Mouse (Mus musculus): ENCODE results near the gene Sh3gl2.

The Sh3gl2 gene

GRCm38 (mm10) chr4:85232386-85233381 is 27.8 kb downstream of the Sh3gl2 start:
- no peak for DNase-seq

GRCm38 (mm10) chr4:85241675-85242074 is 36.7 kb downstream of the Sh3gl2 start:
- DNase-seq = no peak

DNA sequence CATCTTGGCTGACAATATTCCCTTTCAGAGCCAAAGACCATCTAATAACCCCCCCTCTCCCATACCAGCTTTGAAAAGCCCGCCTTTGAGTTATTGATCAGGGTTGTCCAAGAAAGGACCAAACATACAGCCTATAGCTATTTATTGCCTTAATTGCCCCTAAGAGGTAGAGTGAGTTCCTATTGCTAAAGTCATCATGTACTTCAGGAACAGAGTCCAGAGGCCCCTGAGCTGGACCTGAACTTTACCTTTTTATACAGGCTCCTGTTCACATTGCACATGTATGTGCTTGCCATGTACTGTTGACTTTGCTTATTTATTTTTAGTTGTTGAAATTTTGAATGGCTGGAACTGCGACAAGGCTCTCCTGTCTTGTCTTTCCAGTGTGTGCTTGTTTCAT is 37.6 kb downstream of the Sh3gl2 start:
- no peak for DNase-seq

DNA sequence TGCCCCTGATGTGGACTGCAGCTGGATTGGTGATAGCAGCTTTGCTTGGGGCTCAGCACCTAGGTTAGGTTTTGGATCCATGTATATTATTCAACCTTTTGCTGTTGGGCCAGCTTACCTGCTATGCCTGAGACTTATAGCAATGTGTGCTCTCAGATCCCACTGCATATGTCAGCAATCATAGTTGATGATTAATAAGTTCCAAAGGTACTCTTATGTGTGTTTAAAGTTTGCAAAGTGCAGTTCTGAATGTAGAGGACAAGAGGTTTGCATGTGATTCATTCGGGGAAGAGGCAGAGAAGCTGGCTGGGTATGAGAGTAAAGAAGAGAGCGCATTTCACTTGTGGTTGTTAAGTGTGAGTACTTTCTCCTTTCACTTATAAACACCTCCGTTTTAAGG is 43.7 kb downstream of the Sh3gl2 start:
- no peak for DNase-seq

GRCm38 (mm10) chr4:85250271-85250670 is 45.3 kb downstream of the Sh3gl2 start:
- no peak for DNase-seq

DNA sequence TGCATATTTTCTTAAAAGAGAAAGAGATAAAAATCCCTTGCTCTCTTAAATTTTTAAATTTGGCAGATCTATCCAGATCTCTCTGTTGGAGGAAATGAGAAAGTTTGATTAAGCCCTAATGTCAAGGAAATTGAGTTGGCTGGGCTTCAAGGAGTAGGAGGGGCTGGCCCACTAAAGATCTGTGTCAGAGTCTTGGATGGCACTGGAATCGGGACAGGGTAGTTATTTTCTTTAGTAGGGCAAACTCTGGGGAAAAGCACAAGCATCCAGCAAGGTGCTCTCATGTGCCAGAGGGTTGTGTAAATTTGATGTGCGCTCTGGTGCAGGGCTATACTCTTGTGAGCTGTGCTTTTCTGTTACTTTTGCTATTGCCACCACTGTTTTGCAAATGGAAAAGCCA is 45.9 kb downstream of the Sh3gl2 start:
- no peak for DNase-seq

- no peak for DNase-seq
These were observed 51.0 kb downstream of the Sh3gl2 start for GRCm38 (mm10) chr4:85255771-85256389.

DNA sequence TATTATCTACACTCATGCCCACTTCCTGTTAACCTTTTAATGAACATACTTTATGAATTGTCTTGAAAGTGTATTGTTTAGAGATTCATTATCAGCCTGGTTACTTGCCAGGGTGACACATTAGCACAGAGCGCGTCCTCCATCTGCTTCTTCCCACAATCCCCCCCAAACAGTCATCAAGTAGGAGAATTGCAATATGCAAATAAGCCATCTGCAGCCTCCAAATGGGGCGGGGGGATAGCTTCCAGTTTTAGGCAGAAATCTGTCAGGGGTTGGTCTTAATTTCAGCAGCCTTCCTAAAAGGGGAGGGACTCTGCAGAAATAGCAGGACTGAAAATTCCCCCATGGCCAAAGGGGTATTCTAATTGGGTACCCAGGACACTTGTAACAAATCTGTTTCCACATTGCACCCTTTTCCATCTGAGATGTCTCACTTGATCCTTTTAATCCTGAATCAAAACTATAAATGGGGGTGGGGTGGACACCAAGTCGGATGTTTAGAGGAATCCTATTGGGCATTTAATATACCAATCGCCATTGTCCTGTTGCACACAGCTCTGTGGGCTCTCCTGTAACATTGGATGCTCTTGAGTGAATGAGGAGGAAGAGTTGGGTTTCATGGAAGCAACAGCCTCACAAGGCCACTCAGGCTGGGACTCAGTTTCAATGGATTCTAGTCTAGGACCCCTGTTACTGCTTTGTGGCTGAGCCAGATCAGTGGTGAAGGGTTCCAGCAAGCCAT is 51.7 kb downstream of the Sh3gl2 start:
- DNase-seq = no peak

DNA sequence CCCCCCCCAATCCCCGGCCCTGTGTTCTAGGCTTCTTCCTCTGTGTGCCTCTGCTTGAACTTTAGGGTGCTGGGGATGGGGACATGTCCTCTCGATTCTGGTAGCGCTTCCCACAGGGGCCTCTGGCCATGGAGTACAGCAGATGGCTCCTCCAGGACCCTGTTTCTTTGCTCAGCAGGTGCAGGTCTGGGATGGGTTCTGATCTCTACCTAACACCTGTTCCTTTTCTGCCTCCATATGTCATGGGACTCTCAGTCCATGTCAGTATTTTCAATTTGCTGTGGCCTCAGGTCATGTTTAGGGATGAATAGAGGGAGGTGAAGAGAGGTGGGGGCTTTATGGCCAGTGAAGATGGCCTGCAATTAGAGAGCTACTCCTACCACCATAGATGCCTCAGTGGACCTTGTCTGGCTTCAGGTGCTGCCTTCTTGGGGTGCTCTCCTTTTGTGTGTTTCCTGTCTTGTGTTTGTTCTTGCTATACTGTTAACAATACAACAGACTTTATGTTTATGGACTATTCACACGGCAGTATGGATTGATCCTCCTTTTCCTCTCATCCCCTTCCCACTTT is 52.9 kb downstream of the Sh3gl2 start:
- DNase-seq = no peak

DNA sequence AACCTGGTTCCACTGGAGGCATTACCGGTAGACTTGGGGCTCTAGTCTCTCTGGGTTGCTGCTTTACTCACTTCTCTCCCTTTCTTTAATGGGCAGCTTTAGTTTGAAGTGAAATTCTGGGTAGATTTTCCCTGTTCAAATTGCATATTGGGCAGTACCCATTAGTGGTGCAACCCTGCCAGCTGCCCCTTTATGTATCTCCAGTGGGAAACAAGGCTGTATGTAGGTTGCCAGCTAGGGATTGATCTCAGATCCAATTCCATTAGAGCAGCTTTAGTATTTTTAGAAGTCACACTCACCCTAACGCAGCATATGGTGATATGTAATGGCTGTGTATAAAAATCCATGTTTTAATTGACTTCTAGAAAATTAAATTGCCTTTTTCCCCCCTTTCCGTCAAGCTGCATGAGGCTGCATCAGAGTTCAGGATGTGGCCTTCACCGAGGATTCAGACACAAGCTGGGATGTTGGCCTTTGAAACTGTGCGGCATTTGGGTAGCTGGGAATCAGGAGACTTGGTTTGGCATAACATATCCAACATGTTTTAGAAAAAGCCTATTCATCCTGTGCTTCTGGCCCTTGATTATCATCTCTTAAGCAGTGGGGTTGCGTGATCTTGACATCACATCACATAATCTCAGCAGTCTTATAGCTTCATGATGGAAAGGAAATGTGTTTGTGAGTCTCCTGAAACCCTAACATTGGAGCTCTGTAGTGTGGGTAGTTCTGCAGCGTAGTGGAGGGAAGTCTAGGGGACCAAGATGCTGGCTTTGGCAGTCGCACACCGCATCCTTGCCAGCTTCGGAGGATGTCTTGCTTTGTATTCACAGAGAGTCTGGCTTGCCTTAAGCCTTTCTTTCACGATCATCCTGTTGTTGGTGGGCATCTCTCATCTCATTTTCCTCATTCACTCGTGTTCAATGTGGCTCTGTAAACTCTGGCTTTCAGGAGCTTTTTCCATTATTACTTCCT is 56.0 kb downstream of the Sh3gl2 start:
- DNase-seq = no peak

GRCm38 (mm10) chr4:85262146-85262545 is 57.2 kb downstream of the Sh3gl2 start:
- no peak for DNase-seq

DNA sequence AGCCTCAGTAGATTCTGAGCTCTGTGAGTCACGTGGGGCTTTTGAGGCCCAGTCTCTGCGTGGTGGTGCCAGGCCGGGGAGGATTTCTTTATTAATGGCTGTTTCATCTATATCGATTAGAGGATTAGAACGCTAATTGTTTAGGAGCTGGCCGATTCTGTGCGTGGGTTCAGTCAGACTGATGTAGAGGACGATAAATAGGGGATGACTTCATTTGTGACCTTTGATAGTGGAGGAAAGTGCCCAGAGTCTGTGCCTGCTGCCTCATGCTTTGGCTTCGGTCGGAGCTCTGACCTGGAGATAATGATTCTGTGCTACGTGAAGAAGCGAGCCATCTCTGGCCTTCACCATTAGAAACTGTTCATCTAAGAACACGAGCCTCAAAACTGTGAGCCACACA is 57.7 kb downstream of the Sh3gl2 start:
- DNase-seq = no peak

DNA sequence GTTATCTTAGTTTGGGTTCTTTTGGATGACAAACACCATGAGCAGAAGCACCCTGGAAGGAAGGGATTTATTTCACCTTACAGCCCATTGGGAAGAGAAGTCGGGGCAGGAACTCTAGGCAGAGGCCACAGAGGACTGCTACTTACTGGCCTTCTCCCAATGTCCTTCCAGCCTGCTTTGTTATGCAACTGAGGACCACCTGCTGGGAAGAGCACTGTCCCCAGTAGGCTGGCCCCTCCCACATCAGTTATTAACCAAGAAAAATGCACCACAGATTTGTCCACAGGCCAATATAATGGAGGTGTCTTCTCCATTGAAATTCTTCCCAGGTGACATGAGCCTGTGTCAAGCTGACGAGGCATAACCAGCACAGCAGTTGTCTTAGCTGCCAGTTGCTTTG is 62.5 kb downstream of the Sh3gl2 start:
- no peak for DNase-seq

- no peak for DNase-seq
These were observed 68.0 kb downstream of the Sh3gl2 start for GRCm38 (mm10) chr4:85272877-85273276.

- no peak for DNase-seq
These were observed 68.5 kb downstream of the Sh3gl2 start for GRCm38 (mm10) chr4:85273452-85273851.

DNA sequence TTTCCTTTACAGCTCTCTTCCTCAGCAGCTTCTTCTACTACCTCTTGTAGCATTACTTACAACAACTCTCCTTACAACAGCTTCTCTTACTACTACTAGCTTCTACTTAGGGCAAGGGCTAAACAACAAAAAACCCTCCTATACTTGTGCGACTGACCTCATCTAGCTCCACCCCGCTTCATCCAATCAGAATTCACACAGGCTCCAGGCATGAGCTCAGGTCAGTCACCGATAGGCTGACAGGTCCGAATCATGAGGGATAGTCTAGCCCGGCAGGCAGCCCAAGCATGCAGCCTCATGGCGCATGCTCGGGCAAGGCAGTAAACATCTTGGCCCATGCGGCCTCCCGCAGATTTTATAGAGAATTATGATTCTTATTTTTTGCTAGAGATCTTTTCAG is 78.2 kb downstream of the Sh3gl2 start:
- DNase-seq = no peak

- DNase-seq = no peak
These were observed 85.1 kb downstream of the Sh3gl2 start for GRCm38 (mm10) chr4:85289990-85290389.

GRCm38 (mm10) chr4:85291296-85291695 is 86.4 kb downstream of the Sh3gl2 start:
- DNase-seq = no peak

DNA sequence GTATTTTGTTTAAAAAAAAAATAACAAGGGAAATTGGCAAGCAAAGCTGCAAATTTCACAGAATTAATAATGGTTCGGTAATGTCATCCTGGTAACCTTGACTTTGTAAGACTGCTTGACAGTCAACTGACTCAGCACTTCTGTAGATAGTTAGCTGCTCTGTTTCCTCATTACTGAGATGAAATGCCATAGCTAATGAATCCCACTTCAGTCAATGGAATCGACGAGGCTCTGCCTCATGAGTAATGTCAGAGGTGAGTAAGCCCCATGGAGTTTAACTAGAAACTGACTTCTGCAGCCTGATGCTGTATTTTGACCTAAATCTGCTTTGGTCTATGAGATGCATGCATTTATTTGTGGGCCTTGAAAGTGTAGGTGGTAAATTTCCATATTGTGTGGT is 88.4 kb downstream of the Sh3gl2 start:
- no peak for DNase-seq

GRCm38 (mm10) chr4:85300610-85301405 is 95.9 kb downstream of the Sh3gl2 start:
- no peak for DNase-seq
